Mouse (Mus musculus): Measurements from ENCODE around the gene Ngly1. TPM values are rescaled to one million over a fixed set of nuclear protein-coding genes. Genes with fewer than 3 reads are reported as not detected.
"Not testable (repeated sequence)": the region's sequence is repeated elsewhere in the genome, so short reads cannot be mapped to it uniquely, and the experiment has no call there.

The Ngly1 gene
- polyA plus RNA-seq, 1 experiment = 21.4 TPM

DNA sequence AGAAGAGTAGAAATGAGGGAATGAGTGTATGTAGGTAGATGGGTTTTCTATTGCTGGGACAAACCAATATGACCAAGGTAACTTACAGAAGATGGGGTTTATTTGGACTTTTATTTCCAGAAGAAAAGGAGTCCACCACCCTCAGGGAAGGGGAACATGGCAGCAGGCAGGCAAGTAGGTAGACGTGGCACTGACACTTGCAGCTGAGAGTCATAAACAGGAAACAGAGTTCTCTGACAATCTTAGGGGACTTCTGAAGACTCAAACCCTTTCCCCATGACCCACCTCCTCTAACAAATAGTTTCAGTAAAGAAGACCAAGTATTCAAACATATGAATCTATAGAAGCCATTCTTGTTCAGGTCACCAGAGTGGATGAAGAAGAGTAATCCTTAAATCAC lies 44.8 kb downstream of the Ngly1 start:
- H3K4me3 ChIP-seq (replicated peaks; ENCODE audit: insufficient read depth, low read depth, low read length) = no peak overlapping the region
- no peaks in the 10 kb centered on the region for H3K4me1 ChIP-seq (ENCODE audit: control insufficient read depth, insufficient read depth, low read length)

DNA sequence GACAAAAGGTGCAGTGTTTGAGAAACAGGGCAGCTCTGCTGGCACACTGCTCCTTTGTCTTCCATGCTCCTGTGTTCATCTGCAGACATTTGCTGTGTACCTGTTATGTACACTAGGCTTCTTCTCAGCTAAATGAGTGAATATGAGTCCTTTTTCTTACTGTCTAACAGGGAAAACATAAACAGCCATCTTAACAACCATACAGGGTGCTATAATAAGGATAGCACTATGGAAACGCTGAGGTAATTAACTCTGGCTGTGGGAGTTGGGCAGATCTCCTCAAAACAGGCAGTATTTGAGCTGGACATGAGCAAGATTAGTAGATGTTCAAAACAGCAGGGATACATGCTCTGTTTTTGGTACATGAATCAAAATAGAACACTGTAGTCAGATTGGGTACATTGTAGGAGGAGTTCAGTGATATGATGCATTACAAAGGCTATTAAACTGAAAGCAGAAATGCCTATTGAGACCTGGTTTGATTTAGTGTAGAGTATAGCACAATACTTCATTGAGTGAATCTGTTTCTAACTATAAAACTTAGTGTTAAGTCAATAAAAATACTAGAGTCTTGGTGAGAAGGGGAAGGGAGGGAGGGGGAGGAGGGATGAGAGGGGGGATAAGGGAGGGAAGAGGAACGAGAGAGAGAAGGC lies 47.9 kb downstream of the Ngly1 start:
- Histone ChIP-seq H3K4me3 (replicated peaks; ENCODE audit: insufficient read depth, low read depth, low read length) (no peak overlapping the region), H3K27ac (ENCODE audit: insufficient read depth, low read length) (no peak overlapping the region), H3K4me1 (ENCODE audit: control insufficient read depth, insufficient read depth, low read length) (no peaks in the 10 kb centered on the region), H3K27me3 (ENCODE audit: control insufficient read depth, insufficient read depth, low read length) (no peaks in the 10 kb centered on the region)
- DNase-seq = no peak
- TF ChIP-seq CTCF (IDR thresholded peaks at IDR 0.05; ENCODE audit: borderline replicate concordance, insufficient read depth, low read depth, low read length) = no peak
- no peak for TF ChIP-seq POLR2A (IDR thresholded peaks at IDR 0.05; ENCODE audit: borderline replicate concordance, insufficient read depth, low read length)
- 65% methylated on average over 2 of the region's 2 CpGs for WGBS

More for the DNA sequence above, 44.8 kb downstream of the Ngly1 start:
- Histone ChIP-seq H3K27me3 (ENCODE audit: control insufficient read depth, insufficient read depth, low read length) (no peaks in the 10 kb centered on the region), H3K27ac (ENCODE audit: insufficient read depth, low read length) (no peak overlapping the region)
- WGBS = 94% methylated on average over 1 of the region's 1 CpGs
- TF ChIP-seq CTCF (IDR thresholded peaks at IDR 0.05; ENCODE audit: borderline replicate concordance, insufficient read depth, low read depth, low read length) = no peak
- TF ChIP-seq POLR2A (IDR thresholded peaks at IDR 0.05; ENCODE audit: borderline replicate concordance, insufficient read depth, low read length) = no peak
- no peak for DNase-seq

DNA sequence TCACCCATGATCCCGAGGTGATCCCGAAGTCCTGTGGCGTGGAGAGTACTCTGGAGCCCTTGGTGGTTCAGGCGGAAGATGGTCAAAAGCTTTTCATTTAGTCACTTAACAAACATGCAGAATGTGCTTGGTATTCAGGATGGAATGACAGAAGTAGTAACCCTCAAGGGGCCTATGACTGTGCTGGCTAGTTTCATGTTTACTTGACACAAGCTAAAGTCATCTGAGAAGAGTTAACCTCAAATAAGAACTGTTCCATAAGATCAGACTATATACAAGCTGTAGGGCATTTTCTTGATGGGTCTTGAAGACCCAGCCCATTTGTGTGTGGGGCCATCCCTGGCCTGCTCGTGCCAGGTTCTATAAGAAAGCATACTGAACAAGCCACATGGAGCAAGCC lies 52.7 kb downstream of the Ngly1 start:
- WGBS = 94% methylated on average over 5 of the region's 5 CpGs
- DNase-seq = no peak
- no peak for TF ChIP-seq POLR2A (IDR thresholded peaks at IDR 0.05; ENCODE audit: borderline replicate concordance, insufficient read depth, low read length)
- TF ChIP-seq CTCF (IDR thresholded peaks at IDR 0.05; ENCODE audit: borderline replicate concordance, insufficient read depth, low read depth, low read length) = no peak
- Histone ChIP-seq H3K27ac (ENCODE audit: insufficient read depth, low read length) (no peak overlapping the region), H3K4me1 (ENCODE audit: control insufficient read depth, insufficient read depth, low read length) (no peaks in the 10 kb centered on the region), H3K4me3 (replicated peaks; ENCODE audit: insufficient read depth, low read depth, low read length) (no peak overlapping the region), H3K27me3 (ENCODE audit: control insufficient read depth, insufficient read depth, low read length) (no peaks in the 10 kb centered on the region)

DNA sequence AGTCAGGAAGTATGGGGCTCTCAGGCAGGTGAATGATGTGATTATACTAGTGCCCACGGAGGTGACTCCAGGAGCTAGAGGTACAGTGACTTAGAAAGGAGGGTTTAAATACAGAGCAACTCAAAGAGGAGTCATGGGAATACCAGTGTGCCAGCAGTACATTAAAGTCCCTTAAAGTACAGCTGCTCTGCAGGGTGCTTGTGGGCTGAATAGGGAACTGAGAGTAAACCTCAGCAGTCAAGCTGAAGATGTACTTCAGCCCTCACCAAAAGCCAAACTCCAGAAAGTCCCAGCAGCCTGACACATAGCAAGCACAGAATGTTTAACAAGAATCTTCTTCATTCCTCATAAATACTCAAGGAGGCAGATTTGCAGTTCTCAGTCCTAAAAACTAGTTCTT lies 53.6 kb downstream of the Ngly1 start:
- Histone ChIP-seq H3K4me3 (replicated peaks; ENCODE audit: insufficient read depth, low read depth, low read length) (no peak overlapping the region), H3K27ac (ENCODE audit: insufficient read depth, low read length) (no peak overlapping the region), H3K27me3 (ENCODE audit: control insufficient read depth, insufficient read depth, low read length) (no peaks in the 10 kb centered on the region), H3K4me1 (ENCODE audit: control insufficient read depth, insufficient read depth, low read length) (no peaks in the 10 kb centered on the region)
- no peak for TF ChIP-seq POLR2A (IDR thresholded peaks at IDR 0.05; ENCODE audit: borderline replicate concordance, insufficient read depth, low read length)
- TF ChIP-seq CTCF (IDR thresholded peaks at IDR 0.05; ENCODE audit: borderline replicate concordance, insufficient read depth, low read depth, low read length) = no peak
- 34% methylated on average over 1 of the region's 1 CpGs for WGBS
- no peak for DNase-seq

DNA sequence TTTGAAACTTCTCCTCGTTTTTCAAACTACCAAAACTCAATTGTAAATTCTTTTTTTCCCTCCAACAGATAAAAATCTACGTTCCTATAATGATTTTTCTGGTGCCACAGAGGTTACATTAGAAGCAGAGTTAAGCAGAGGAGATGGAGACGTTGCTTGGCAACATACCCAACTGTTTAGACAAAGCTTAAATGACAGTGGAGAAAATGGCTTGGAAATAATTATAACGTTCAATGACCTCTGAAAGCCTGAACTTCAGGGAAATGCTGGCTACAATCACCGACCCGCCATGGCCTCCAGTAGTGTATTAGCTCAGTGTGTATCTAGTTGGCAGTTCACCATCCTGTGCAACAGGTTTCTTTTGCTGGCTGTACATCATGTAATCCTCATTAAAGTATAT lies 61.7 kb downstream of the Ngly1 start:
- WGBS = 35% methylated on average over 6 of the region's 6 CpGs
- no peaks in the 10 kb centered on the region for H3K4me1 ChIP-seq (ENCODE audit: control insufficient read depth, insufficient read depth, low read length)
- no peak overlapping the region for H3K27ac ChIP-seq (ENCODE audit: insufficient read depth, low read length)
- no peaks in the 10 kb centered on the region for H3K27me3 ChIP-seq (ENCODE audit: control insufficient read depth, insufficient read depth, low read length)
- TF ChIP-seq POLR2A (IDR thresholded peaks at IDR 0.05; ENCODE audit: borderline replicate concordance, insufficient read depth, low read length) (no peak), CTCF (IDR thresholded peaks at IDR 0.05; ENCODE audit: borderline replicate concordance, insufficient read depth, low read depth, low read length) (no peak)
- DNase-seq = no peak
- no peak overlapping the region for H3K4me3 ChIP-seq (replicated peaks; ENCODE audit: insufficient read depth, low read depth, low read length)

DNA sequence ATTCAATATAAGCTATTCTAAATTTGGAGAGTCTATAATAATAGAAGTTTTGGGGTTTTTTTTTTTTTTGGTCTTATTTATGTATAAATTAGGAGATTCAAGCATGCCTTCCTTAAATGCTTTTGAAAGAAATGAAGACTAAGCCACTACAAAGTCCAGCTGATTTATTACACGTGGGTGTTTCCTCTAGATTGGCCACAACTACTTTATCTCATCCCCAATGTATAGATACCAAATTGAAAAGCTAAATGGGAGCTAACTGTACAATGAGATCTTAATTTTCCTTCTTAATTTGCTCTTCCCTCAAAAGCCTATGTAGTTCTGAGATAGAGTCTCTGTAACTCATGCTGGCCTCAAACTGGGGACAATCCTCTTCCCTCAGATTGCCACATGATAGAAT lies 63.5 kb downstream of the Ngly1 start:
- Histone ChIP-seq H3K27me3 (ENCODE audit: control insufficient read depth, insufficient read depth, low read length) (no peaks in the 10 kb centered on the region), H3K4me1 (ENCODE audit: control insufficient read depth, insufficient read depth, low read length) (no peaks in the 10 kb centered on the region; the same call in 1 of the 2 replicates), H3K27ac (ENCODE audit: insufficient read depth, low read length) (no peak overlapping the region), H3K4me3 (replicated peaks; ENCODE audit: insufficient read depth, low read depth, low read length) (no peak overlapping the region)
- DNase-seq = no peak
- 88% methylated on average over 1 of the region's 1 CpGs for WGBS
- TF ChIP-seq CTCF (IDR thresholded peaks at IDR 0.05; ENCODE audit: borderline replicate concordance, insufficient read depth, low read depth, low read length) = no peak
- no peak for TF ChIP-seq POLR2A (IDR thresholded peaks at IDR 0.05; ENCODE audit: borderline replicate concordance, insufficient read depth, low read length)

DNA sequence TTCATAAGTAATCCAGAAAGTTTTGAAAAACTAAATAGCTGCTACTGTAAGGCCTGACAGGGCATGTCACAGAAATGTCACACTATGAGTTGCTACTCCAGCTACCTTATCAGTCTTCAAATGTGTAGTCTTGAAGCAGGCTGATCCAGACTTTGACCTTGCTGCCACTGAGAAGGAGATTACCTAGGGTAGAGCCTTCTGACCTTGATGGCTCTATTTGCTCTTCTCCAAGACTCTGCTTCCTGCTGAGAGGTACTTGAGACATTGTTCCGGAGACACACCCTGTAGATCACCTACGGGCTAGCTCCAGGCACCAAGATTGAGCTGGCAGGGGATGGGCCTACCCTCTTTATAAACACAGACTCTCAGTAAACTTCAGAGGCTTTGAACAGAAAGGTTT lies 64.0 kb downstream of the Ngly1 start:
- WGBS = 82% methylated on average over 2 of the region's 2 CpGs
- H3K27me3 ChIP-seq (ENCODE audit: control insufficient read depth, insufficient read depth, low read length); H3K4me1 ChIP-seq (ENCODE audit: control insufficient read depth, insufficient read depth, low read length); H3K27ac ChIP-seq (ENCODE audit: insufficient read depth, low read length); DNase-seq; H3K4me3 ChIP-seq (replicated peaks; ENCODE audit: insufficient read depth, low read depth, low read length): not testable (repeated sequence)

DNA sequence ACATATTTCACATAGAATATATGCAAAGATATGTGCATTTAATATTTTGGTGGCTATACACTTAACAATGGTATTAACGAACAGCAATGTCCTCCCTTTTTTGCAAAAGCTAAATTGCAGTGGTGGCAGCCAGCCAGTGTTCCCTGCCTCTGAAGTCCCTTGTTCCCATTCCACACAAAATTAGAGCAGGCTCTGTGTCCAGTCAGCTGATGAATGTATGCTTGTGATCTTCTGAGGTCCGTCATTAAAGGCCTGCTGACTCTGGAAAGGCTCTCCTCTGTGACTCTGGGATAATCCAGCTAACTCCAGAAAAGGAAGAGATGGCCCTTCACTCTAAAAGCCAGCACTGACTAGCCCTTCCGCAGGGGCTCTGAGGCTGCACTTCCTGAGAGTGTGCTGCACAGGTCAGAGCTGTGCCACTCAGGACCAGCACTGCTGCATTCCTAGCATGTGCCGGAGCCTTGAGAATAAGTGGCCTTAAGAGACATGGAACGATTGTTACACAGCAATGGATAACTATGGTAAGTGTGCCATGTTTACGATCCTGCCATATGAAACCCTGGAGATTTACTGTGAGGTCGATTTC lies 64.9 kb downstream of the Ngly1 start:
- TF ChIP-seq POLR2A (IDR thresholded peaks at IDR 0.05; ENCODE audit: borderline replicate concordance, insufficient read depth, low read length) (no peak), CTCF (IDR thresholded peaks at IDR 0.05; ENCODE audit: borderline replicate concordance, insufficient read depth, low read depth, low read length) (no peak)
- Histone ChIP-seq H3K4me3 (replicated peaks; ENCODE audit: insufficient read depth, low read depth, low read length) (no peak overlapping the region), H3K27ac (ENCODE audit: insufficient read depth, low read length) (no peak overlapping the region), H3K27me3 (ENCODE audit: control insufficient read depth, insufficient read depth, low read length) (no peaks in the 10 kb centered on the region), H3K4me1 (ENCODE audit: control insufficient read depth, insufficient read depth, low read length) (no peaks in the 10 kb centered on the region; the same call in 1 of the 2 replicates)
- WGBS = 66% methylated on average over 7 of the region's 7 CpGs
- peak in 1 of 2 experiments; percentile 17 for DNase-seq
